9 mouse cellular contexts compared by ENCODE assay signal in the genomic region with DNA sequence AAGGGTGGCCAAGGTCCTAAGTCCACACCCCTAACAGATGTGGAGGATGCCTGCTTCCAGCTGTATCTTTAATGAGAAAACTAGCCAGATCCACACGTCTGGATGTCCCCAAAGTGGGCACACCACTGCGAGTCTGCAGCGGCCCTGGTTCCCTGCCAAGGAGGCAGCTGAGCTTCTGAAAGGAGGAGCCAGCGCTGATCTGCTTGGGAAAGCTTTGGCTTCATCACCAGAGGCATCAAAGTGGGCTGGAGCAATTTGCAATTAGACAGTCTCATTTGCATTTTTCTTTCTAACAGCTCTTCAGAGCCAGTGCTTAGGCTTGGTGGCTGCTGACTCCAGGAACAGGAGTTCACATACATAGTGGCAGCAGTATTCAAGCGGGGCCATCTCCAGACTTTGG. TPM values are rescaled to one million over a fixed set of nuclear protein-coding genes. Genes with fewer than 3 reads are reported as not detected.
DNase-seq lines count a peak whose midpoint lies in the region; ATAC-seq lines count a peak whose summit lies in the region.
"Had no signal": no experiment of that assay in that cellular context is flagged by ENCODE, and none has a peak within 500 bp of the region (broad histone marks: within the 10 kb centered on the region; RNA-seq: fewer than 3 reads in every experiment).

No protein-coding gene starts in this region.

- peak; percentile 8 for DNase-seq in kidney, postnatal 14 days
- DNase-seq in kidney, postnatal 4 days, result no peak
- DNase-seq in frontal cortex, postnatal 10 days (ENCODE audit: low spot score in 2 of 2), result peak; percentile 67 to 69
- DNase-seq in layer of hippocampus, postnatal 36 days, result peak; percentile 45 to 65
- DNase-seq in right cerebral cortex, postnatal 14 days, result peak; percentile 80
- no peak for DNase-seq in spleen, postnatal 36 days (ENCODE audit: low spot score in 2 of 2)

- no peak for ATAC-seq in megakaryocyte-erythroid progenitor cell, adult 5-6 weeks (replicated peaks; ENCODE audit: low FRiP score, low TSS enrichment, poor library complexity, severe bottlenecking)
- ATAC-seq: intestine, embryonic 15.5 days had no signal

RNA-seq across cellular contexts. Expression of a gene that starts 37.3 kb away (rescaled TPM):
- total RNA-seq in layer of hippocampus, postnatal 36 days (2021), result 10 to 100 TPM; 54.2 to 55.2 TPM
- not detected in 2 replicates for total RNA-seq in megakaryocyte-erythroid progenitor cell, adult 5-6 weeks (2014; fragmentation: Nextera tagmentation)
- total RNA-seq in megakaryocyte-erythroid progenitor cell, adult 5-6 weeks (2017), result not detected in 2 replicates
- total RNA-seq: neutrophil, adult 5-6 weeks had no signal

Comparison
In these comparisons a context has a peak if more than half of its experiments do, and no peak if none do; other contexts are left out.
1. DNase-seq: peak in kidney, postnatal 14 days (single experiment), frontal cortex, postnatal 10 days (2 of 2), layer of hippocampus, postnatal 36 days (2 of 2) and right cerebral cortex, postnatal 14 days (single experiment); none in kidney, postnatal 4 days (0 of 2) and spleen, postnatal 36 days (0 of 2).
2. RNA of a gene that starts 37.3 kb away (total RNA-seq): 54.2 to 55.2 TPM in layer of hippocampus, postnatal 36 days; not detected in megakaryocyte-erythroid progenitor cell, adult 5-6 weeks; every median in the first group is over 10 times any median in the second.